Mouse (Mus musculus) thymus, postnatal 4 days (tissue): ENCODE measurements at regions not wholly inside any gene's neighbourhood (a gene's known extent, or its start where the extent isn't known, plus 50 kb on each side); places are given as distances from the start of the nearest gene placed in this dataset.
A peak's percentile ranks its signal among the peaks of the same experiment; 100 is the strongest.

Experiments used
- DNase-seq: peaks from one replicate; pipeline ENCODE4 v3.0.0; 2021

- peak; percentile 57 for DNase-seq
Observed at GRCm38 (mm10) chr2:19049877-19050731, 52.0 kb downstream of the 4930426L09Rik start.

GRCm38 (mm10) chr2:19055500-19055899 lies 57.4 kb downstream of the 4930426L09Rik start:
- DNase-seq: no peak

- DNase-seq: no peak
Observed at GRCm38 (mm10) chr2:19057859-19058258, 59.7 kb downstream of the 4930426L09Rik start.

- DNase-seq: no peak
Observed at GRCm38 (mm10) chr2:19058765-19059164, 60.6 kb downstream of the 4930426L09Rik start.

DNA sequence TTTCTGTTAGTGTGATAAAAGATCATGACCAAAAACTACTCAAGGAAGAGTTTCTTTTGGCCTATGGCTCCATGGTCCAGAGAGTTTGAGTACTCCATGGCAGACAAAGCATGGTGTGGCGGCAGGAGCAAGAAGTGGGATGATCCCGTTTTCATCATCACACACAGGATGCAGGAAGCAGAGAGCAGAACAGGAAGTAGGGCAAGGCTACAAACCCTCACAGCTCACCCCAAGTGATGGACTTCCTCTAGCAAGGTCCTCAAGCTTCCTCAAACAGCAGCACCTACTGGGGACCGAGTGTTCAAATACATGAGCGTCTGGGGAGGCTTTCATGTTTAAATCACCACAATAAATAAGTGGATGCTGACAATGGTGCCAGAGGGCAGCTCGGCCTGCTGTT lies 61.1 kb downstream of the 4930426L09Rik start:
- peak; percentile 34 for DNase-seq

- no peak for DNase-seq
Observed at GRCm38 (mm10) chr2:19060218-19060915, 62.2 kb downstream of the 4930426L09Rik start.

DNA sequence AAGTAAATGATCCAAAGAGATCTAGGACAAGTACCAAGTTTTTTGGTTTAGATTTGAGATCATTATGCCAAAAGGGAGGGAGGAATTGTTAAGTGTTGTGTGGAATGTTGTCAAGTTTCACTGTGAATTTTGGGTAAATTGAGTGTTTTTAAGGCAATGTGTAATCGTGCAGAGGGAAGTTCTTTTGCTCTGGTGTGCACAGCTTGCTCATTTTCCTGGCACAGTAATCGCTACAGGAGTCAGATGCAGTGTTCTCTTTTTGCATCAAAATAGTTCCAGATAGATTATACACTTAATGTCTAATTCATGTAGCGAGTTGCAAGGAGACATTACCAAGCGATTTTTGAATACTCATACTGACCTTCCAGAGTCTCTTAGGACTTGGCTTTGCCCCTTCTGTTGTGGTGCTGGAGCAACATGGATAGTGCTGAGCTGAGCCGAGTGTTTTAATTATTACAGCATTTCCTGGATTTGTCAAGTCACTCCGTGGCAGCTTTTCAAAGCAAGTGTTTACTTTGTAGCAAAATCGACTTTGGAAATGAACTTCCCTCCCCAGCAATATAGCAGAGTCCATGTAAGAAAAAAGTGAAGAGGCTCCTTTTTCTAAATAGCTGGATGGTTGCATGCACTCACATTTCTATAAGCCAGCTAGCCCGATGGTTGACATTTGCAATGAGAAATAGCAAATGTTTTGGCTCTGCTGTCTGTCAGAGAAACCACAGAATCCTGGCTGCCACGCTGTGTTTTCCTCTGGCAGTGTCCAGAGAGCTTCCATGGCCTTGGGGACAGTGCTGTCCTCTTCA lies 66.6 kb downstream of the 4930426L09Rik start:
- no peak for DNase-seq

DNA sequence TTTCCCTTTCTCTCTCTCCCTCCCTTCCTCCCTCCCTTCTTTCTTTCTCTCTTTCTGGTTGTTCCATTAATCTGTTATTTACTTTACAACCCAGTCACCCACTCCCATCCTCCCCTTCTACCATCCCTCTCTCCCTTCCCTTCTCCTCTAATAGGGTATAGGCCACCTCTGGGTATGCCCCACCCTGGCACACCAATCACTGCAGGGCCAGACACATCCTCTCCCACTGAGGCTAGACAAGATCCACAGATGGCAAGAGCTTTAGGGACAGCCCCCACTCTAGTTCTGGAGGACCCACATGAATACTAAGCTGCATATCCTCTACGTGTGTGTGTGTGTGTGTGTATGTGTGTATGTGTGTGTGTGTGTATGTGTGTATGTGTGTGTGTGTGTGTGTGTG lies 67.4 kb downstream of the 4930426L09Rik start:
- DNase-seq: no peak

- no peak for DNase-seq
Observed at GRCm38 (mm10) chr2:19068161-19068560, 70.0 kb downstream of the 4930426L09Rik start.

- no peak for DNase-seq
Observed at GRCm38 (mm10) chr2:19083816-19084215, 85.7 kb downstream of the 4930426L09Rik start.

DNA sequence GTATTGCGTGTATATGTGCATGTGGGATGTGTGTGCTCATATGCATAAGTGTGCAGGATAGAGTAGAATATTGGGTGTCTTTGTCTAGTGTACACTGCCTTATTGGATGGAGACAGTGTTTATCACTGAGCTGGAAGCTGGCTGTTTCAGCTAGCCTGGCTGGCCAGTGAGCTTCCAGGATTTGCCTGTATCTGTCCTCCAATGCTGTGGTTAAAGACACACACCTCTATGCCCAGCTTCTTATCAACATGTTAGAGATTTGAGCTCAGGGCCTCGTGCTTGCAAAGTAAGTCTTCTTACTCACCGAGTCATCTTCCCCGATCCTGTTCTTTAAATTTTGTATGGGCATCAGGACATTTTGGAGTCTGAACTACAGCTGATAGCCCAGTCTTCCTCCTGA lies 87.0 kb downstream of the 4930426L09Rik start:
- DNase-seq: no peak

- no peak for DNase-seq
Observed at GRCm38 (mm10) chr2:19086167-19086566, 88.0 kb downstream of the 4930426L09Rik start.

GRCm38 (mm10) chr2:19086621-19087020 lies 88.5 kb downstream of the 4930426L09Rik start:
- DNase-seq: no peak

- DNase-seq: no peak
Observed at GRCm38 (mm10) chr2:19099384-19099783, 99.7 kb upstream of the Armc3 start.

DNA sequence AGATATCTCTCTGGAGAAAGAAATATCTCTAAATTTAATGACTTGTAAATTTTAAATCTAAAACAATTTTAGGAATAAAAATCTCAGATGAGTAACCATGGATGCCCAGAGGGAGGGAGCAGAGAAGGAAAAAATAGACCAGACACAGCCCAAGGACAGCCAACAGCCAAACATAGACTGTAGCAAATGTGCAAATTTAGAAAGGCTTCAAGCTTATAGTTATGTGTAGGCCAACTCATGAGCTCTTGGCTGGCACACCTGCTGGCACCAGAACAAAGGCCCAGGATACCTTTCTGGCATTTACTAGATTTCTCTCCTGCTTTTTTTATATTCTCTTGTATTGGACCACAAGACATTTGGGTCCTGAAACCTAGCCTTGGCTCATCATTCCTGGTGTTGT lies 90.3 kb upstream of the Armc3 start:
- no peak for DNase-seq

DNA sequence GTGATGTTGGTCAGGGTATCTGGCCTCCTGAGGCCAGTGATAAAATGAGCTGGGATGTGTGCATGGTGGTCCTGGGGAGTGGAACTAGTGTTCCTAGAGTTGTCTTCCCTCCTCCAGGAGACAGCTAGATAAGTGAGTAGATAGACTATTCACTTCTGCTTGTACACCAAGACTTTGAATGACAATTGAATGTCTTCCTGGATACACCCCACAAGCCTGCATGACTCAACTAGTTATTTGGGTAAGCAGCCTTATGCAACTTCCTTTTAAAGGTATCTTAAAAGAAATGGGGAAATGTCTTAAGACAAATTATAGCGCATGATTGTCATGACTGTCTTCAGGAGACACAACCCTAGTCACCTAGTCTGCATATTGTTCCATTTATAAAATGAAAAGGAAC lies 79.2 kb upstream of the Armc3 start:
- no peak for DNase-seq

GRCm38 (mm10) chr2:19132864-19133263 lies 66.2 kb upstream of the Armc3 start:
- DNase-seq: no peak

DNA sequence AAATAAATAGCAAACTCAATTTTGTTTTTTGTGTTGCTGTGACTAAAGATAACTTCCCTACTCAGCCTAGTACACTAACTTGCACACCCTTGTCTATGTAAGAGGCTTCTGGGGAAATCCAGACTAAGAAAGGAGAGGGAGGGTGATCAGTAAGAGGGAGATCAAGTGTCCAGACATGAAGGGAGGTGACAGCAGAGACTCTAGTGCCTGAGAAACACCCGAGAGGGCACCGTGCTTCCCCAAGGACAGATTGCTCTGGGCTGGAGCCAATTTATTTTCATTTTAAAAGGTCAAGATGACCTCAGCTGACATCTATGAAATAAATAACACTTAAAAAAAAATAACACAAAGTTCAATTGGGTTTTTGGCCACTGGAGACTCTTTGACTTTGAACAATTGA lies 56.5 kb upstream of the Armc3 start:
- no peak for DNase-seq

DNA sequence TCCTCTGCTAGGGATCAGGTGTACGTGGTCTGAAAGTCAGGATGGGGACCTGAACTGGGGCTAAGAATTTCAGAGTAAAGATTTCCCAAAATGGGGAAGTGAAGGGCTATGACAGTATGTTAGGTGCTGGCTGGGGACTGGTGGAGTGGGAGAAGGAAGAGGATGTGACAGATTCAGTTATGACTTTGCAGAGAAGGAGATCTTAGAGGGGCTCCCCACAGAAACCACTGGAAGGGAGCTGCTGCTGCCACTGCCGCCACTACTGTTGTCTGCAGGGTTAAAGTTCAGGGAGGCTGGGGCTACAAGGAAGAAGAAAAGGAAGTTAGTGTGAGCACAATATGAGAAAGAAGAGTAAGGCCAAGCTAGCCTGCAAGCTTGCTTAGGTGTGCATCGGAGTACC lies 53.7 kb upstream of the Armc3 start:
- peak; percentile 30 for DNase-seq

GRCm38 (mm10) chr2:19145881-19146280 lies 53.2 kb upstream of the Armc3 start:
- DNase-seq: no peak

GRCm38 (mm10) chr2:19146289-19146688 lies 52.8 kb upstream of the Armc3 start:
- no peak for DNase-seq

- no peak for DNase-seq
Observed at GRCm38 (mm10) chr2:19148812-19149211, 50.3 kb upstream of the Armc3 start.
